Mouse (Mus musculus): ENCODE results near the gene Baiap2l2.

- TF ChIP-seq CTCF (conservative IDR thresholded peaks at IDR 0.05; ENCODE audit: insufficient read depth, insufficient read length, low read depth, low read length) = no peak
- no peak for TF ChIP-seq POLR2A (IDR thresholded peaks at IDR 0.05; ENCODE audit: low read depth, low read length)
Measured at GRCm38 (mm10) chr15:79282434-79282833, 2.9 kb downstream of the Baiap2l2 start.
